Mouse (Mus musculus) urinary bladder, postnatal 4 days (tissue): ENCODE measurements around the gene Ccnb1ip1.
"Not testable (repeated sequence)": the region's sequence is repeated elsewhere in the genome, so short reads cannot be mapped to it uniquely, and the experiment has no call there.

Source experiments
- DNase-seq, 2 experiments: peaks; one replicate each; pipeline ENCODE4 v3.0.0; 2021 to 2022; ENCODE audit warnings: low spot score in 2 of 2

Gene Ccnb1ip1

DNA sequence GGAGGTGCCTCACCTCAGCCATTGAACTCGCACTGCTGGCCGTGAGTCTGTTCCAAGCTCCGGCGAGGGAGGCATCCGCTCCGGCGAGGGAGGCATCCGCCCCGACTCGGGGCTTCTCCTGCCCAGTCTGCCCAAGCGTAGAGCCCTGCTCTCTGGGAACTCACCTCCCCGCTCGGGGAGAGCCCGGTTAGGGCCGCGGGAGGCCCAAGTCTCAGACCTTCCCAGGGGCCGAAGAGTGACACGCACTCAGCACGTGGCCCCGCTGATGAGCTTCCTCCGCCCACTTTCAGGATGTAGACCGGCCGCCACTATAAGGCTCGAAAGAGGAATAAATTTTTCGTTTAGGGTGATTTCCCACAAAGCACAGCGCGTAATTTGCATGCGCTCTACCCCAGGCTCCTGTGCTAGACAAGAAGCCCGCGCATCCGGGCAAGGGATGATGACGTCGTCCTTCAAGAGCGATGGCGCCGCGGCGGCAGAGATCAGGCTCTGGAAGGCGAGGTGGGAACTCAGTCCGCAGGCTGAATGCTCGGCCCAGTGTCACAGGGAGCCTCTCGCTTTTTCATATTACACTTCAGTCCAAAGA lies at the start of gene Ccnb1ip1, which contains the start of gene Parp2:
Gene Ccnb1ip1 (minus strand): TSS at position 246 of the 586 bp plus-strand sequence.
Gene Parp2 (plus strand): TSS at position 355 of the 586 bp plus-strand sequence.
- DNase-seq, result peak; percentile 95

DNA sequence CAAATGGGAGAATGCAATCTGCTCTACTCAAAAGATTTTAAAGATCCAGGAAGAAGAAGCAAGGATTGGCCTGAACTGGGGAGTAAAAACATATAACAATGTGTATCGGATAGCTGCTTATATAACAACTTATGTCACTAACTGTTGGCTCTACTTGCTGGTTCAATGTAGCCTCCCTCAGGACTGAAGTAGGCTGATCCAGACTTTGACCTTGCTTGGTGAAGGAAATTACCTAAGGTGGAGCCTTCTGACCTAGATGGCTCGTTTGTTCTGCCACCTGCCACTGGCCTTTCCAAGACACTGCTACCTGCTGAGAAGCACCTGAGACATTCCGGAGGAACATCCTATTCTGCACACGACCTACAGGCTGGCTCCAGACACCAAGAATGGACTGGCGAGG lies 48.3 kb upstream of the Ccnb1ip1 start:
- DNase-seq, result no peak

DNA sequence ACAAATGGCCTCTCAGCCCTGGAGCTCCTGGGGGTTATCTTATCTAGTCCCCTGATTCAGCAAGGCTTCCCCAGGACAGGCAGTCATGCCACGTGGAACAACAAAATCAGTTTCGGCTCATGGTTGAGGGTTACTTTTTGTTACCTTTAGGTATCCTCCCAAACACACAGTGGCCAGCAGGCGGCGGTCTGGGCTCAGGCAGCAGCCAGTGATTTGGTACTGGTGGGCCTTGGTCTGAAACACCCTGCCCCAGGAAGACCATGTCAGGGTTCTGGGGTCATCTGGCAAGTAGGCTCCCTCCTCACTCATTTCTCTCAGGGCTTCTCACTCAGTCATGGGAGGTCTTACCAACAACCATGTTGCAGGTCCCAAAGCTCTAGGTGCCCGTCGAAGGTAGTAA lies 29.7 kb upstream of the Ccnb1ip1 start:
- DNase-seq, result no peak

DNA sequence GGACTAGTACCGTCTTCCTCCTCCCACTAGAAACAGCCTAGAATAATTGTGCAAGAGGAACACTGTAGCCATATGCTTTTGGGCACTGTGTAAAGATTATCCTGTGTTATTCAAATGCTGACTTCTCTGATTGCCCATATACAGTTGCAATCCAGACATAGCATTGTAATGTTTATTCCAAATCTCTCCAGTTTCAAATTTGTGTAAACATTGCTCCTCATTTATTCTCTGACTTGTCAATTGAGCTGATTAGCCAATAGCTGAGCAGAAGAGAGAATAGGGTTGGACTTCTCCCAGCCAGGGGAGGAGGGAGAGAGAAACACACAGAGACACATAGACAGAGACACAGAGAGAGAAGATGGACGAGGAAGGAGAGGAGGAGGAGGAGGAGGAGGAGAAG lies 26.9 kb upstream of the Ccnb1ip1 start:
- no peak for DNase-seq

DNA sequence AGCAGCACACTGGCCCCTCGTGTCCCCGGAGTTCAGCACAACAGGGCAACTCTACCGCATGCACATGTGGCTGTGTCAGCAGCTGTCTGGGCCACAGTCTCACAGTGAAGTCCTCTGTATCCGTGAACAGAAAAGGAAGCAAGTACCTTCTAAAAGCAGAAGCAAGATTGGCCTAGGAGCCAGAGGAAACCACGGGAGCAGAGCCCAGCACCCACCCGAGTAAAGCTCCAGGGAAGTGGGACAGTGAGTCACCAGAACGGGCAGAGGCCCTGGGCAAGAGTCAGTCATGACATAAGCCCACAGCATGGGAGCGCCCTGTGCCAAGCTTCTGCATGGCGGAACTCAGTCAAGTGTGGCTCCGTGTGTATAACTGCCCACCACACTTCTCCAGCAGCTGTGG lies 26.4 kb upstream of the Ccnb1ip1 start:
- DNase-seq, result no peak

DNA sequence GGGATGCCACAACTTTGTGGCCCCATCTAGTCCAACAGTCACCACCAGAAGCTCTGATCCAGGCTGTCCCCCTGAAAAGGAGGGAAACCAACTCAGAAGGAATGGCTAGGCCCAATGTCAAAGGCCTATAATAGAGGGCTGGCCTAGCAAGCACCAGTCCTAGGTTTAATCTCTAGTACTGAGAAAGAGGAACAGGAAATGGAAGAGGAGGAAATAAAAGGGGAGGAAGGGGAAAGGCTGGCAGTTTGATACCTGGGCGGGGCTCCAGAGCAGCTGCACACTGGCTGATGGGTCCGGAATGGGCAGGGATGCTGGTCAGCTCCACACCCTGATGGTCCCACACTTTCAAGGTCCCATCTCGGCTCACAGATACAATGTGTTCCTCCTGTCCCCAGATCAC lies 22.3 kb upstream of the Ccnb1ip1 start:
- no peak for DNase-seq

DNA sequence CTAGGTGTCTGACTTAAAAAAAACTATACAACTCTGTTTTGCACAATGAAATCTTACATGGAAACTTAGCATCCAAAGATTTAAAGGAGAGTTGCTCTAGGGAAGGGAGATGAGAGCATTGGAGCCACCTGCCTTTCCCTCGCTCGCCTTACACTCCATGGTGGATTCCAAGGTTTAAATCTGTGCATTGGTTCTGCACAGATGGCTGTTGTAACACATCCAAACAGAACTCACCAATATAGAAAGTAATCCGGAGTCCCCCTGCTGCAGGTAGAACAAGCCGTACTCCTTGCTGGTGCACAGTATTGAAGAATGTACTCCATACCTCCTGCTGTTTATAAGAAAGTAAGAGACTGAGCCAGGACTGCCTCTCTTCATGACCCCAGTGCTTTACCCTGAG lies 19.0 kb upstream of the Ccnb1ip1 start:
- DNase-seq, result no peak

DNA sequence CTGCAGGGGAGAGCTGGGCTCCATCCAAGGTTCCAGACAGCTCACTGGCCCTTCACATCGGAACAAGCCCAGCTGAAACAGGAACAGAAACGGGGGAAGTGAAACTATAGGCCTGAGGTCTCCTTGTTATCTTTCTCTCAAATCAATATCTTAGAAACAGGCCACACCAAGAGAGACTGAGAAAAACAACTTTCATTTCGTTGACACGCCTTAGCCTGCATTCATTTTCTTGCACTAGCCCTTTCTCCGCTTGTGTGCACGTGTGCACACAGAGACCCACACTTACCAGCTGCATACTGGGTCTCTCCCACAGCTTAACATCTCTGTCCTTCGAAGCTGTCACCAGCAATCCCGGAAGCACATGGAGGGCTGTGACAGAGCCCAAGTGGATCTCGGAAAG lies 16.7 kb upstream of the Ccnb1ip1 start:
- no peak for DNase-seq

DNA sequence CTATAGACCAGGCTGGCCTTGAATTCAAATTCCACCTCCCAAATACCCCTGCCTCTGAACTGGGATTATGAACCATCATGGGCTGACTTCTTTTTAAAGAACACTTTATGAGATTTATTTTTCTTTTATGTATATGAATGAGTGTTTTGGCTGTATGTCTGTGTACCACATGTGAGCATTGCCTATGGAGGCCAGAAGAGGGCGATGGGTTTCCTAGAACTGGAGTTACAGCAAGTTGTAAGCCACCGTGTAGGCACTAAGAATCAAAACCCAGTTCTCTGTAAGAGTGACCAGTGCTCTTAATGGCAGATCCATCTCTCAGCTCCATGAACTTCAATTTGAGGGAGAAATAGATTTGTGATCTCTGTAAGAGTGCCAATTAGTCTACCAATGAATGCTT lies 15.7 kb upstream of the Ccnb1ip1 start:
- no peak for DNase-seq

DNA sequence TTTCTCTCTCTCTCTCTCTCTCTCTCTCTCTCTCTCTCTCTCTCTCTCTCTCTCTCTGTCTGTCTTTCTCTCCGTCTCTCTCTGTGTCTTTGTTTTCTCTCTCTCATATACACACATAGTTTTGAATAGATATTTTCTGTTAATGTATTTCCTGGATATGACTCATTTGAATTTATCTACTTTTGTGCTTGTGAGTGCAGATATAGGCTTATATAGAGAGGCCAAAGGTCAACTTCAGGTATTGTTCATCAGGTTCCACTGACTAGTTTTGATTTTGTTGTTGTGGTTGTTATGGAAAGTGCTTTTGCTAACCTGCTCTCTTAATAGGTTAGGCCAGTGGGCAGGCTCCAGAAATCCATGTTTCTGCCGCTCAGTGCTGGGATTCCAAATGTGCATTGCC lies 5.5 kb upstream of the Ccnb1ip1 start:
- no peak for DNase-seq

DNA sequence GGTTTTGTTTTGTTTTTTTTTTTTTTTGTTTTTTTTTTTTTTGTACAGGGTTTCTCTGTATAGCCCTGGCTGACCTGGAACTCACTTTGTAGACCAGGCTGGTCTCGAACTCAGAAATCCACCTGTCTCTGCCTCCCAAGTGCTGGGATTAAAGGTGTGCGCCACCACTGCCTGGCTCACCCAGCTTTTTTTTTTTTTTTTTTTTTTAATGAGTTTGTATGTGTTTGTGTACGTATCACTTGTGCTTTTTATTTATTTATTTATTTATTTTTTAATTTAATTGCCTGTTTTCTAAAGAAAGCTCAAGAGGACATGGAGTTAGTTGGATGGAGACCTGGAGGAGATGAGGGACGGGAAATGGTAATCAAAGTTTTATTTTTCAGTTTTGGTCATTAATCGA lies 1.1 kb downstream of the Ccnb1ip1 start:
- not testable (repeated sequence) for DNase-seq

DNA sequence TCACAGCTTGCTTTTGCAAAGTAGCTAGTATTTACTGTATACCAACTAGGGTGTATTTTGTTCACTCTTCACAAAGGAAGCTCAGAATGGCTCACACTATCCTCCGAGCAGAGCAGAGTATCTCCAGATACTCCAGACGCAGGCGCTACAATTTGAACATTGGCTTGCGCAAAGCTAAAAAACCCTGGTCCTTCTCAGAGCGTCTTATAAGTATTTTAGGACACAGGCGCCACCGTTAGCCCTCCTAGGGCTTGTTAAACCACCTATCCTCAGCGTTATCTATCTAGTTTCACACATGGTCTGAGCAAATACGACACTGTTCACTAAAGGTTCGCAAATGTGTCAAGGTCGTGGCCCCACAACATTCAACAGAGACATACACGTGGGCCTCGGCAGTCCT lies 2.8 kb downstream of the Ccnb1ip1 start:
- DNase-seq, result no peak

DNA sequence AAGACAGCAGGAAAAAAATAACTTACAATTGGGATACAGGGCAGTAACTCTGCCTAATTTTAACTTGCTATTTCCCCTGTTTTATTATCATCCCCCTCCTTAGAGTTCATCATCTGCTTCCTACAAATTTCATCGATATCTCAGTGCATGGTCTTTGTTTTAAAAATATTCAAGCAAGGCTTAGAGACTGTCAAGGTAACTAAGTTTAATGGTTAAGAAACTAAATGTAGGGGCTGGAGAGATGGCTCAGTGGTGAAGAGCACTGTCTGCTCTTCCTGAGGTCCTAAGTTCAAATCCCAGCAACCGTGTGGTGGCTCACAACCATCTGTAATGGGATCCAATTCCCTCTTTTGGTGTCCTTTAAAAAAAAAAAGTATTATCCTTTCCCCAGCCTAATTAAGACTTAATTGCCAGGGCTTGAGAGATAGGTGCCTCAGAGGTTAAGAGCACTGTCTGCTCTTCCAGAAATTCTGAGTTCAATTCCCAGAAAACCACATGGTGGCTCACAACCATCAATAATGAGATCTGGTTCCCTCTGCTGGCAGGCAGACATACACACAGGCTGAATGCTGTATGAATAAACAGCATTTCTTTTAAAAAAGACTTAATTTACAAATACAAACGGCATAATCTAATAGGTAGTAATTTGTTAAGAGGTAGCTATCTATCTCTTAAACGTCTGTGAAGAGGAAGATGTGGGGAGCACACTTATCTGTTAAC lies 4.5 kb downstream of the Ccnb1ip1 start:
- DNase-seq, result no peak

DNA sequence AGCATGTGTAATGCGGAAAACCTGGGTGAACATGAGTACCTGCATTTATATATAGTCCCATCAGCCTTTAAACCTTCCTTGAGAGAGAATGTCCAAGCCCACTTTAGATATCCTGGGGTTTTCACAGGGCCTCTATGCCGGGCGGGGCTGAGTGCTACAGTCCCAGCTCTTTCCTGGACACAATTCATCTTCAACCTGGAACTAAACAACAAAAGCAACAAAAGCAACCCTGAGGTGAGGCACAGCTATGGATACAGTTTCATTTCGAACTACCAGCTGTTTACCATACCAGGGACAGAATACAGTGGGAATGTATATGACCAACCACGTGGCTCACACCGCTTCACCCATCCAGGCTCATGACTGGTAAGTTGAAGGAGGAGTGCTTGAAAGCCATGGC lies 5.1 kb downstream of the Ccnb1ip1 start:
- DNase-seq, result no peak

DNA sequence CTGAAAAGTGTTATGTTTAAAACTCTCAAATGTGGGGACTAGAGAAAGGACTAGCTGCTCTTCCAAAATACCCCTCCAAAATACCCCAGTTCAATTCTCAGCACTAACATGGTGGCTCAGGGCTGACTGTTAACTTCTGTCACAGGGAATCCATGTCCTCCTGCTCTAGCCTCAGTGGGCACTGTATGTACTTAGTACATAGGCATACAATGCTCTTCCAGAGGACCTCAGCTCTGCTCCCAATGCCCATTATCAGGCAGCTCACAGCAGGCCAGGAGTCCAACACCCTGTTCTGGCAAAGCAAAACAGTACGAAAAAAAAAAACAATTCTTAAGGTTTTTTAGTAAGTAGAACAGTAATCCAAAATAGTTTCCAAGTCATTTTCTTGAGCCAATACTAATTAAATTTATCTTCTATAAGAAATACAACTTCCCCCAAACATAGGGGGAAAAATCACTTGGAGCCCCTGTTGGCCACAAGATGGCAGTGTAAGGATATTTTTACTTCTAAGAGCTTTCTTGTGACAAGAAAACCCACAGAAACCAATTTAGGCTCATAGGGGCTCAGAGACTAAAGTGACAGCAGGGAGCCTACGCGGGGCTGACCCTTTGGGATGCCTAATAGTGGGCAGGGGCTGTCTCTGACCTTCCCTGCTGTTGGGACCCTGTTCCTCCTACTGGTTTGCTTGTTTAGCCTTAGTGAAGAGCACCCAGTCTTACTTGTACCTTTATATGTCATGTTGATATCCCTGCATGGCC lies 7.9 kb downstream of the Ccnb1ip1 start:
- DNase-seq, result no peak

DNA sequence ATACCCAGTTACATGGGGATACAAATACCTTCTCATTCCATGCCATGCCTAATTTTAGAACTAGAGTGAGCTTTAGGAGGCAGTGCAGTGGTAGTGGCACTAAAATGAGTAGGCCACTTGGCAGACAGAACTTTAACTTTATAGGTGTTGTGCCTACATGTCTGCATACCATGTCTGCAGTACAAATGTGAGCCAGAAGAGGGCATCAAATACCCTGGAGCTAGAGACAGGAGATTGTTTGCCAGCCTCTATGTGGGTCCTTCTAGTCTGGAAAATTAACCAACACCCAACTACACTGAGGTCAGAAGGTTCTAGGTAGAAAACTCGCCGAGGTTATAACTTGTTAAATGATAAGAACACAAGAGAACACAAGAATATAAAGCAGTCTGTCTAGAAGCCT lies 9.0 kb downstream of the Ccnb1ip1 start:
- DNase-seq, result no peak

DNA sequence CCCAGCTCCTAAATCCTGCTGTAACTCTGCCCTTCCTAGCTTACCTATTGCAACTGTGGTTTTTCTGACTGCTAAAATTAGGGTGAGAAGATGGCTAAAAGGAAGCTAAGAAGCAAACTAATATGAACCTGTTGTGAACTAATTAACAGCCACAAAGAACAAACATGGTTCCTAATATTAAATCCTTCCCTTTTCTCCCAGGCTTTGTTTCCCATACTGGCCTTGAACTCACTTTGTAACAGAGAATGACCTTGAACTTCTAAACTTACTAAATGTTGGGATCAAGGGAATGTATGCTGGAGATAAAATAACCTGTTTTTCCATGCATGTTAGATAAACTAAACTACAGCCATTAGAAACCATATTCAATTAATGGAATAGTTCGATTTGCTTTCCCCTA lies 11.1 kb downstream of the Ccnb1ip1 start:
- DNase-seq, result no peak

DNA sequence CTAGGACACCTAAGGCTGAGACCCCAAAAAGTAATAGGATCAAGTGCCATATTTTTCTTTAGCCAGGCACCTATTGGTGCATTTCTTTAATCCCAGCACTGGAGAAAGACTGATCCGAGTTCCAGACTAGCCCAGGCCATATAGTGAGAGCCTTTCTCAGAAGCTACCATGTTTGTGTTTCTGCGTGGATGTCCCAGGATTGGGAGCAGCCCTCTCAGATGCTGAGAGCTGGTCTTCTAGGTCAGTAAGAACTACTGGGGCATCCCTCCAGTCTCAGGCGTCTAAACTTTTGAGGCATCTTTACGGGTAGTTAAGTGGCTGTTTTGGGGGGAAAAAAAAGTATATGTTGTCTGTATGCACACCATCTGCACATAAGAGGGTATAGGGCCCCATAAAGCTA lies 11.6 kb downstream of the Ccnb1ip1 start:
- no peak for DNase-seq

DNA sequence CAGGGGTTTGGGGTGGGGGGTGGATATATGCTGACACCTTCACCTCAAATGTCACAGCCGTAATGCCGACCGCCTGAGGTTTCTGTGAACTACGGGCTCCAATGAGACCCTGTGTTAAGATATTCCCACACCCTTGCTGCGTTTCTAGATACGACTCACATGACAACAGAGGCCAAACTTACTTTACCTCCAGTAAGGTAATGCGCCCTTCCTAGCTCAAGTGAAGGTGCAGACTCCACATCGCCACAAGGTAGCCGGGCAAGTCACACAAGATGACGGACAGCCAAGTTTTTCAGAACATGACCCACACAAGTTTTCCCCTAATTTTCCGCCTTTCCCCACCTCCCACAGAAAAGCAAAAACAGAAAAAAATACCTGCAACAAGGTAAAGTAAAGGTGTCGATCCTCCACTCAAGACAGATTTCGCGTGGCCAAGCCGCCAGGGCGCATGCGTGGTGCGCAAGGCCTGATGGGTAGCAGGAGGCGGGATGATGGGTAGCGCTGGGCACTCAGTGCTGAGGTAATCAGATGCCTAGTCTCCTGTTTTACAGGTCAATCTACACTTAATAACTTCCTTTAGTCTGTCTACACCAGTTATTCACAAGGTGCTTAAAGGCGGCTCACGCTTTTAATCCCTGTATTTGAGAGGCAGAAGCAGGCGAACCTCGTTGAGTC lies 12.1 kb downstream of the Ccnb1ip1 start:
- DNase-seq, result no peak

DNA sequence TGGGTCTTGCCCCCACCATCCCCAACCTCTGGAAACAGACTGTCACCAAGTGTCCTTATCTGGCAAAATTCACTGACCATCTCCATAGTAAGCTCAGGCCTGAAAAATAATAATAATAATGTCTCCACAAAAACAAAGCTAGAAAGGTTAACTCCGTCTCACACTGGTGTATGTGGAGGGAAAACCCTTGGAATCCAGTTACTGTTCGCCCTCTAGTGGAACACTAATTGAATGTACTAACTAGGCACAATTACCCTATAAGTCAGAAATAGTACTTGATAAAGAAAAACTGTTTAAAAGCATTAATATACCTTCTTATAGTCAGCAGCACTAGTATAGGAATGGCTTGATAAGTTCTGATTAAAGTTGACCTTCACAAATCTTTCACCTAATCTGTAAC lies 19.4 kb downstream of the Ccnb1ip1 start:
- DNase-seq, result no peak

DNA sequence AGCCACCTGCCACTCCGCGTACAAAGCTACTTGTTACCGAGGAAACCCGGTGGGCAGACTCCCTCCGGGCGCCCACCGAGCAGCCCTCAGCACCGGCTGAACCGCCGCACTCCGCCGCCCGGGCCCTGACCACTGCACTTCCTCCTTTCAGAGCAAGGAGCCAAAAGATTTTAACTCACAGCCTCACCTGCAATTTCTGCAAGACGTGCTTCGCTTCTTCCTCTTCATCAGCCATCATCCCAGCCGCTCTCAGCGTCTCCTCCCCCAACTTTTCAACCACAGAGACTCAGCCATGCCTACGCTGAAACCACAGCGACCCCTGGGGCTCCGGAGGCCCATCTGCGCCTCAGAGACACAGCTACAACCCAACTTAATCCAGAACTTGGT lies 22.3 kb downstream of the Ccnb1ip1 start, which contains the start of gene Ttc5:
Gene Ttc5 (minus strand): TSS at position 269 of the 387 bp plus-strand sequence.
- peak; percentile 80 to 86 for DNase-seq
